Mouse (Mus musculus) cerebellum, postnatal 14 days (tissue): Measurements from ENCODE around the gene Mad1l1.
A peak's percentile ranks its signal among the peaks of the same experiment; 100 is the strongest.

Experiments
- DNase-seq, 2 experiments: peaks; one replicate each; pipeline ENCODE4 v3.0.0; 2021; ENCODE audit warnings: mixed read lengths in 2 of 2

Gene Mad1l1

DNA sequence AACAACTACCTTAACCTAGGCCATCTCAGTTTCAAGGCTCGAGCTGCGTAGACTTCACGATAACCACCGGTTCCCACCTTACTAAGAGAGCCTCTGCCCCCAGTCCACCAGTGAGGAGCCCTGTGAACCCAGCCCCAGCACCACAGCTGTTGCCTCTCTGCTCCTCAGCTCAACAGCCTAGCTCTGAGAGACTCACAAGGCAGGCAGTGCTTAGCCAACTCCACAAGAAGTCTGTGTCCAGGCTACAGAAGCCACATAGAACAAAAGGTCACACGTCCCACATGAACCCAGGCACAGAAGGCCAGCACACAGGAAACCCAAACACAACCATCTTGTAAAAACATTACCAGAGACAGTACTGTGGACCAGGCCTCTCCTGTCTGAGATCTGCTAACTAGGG, 62.7 kb downstream of the Mad1l1 start:
- DNase-seq = no peak

- DNase-seq = no peak
Measured at GRCm38 (mm10) chr5:140258035-140258434, 63.3 kb downstream of the Mad1l1 start.

GRCm38 (mm10) chr5:140257439-140257838, 63.9 kb downstream of the Mad1l1 start:
- no peak for DNase-seq

DNA sequence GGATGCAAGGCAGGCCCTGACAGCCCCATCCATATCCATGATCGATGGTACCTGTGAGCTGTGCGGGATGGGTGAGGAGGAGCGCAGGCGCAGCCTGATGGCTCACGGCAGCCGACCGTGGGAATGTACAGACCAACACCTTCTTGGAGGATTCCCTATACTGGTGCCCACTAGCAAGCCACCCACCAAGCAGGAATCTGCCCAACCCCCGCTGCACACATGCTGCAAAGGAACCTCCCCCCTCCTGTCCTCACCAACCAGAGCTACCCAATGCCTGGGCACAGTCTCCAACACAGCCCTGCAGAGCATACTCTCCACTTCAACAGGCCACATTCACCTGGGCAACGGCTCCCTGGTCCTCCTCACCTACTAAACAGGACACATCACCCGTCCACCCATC, 64.7 kb downstream of the Mad1l1 start:
- no peak for DNase-seq

DNA sequence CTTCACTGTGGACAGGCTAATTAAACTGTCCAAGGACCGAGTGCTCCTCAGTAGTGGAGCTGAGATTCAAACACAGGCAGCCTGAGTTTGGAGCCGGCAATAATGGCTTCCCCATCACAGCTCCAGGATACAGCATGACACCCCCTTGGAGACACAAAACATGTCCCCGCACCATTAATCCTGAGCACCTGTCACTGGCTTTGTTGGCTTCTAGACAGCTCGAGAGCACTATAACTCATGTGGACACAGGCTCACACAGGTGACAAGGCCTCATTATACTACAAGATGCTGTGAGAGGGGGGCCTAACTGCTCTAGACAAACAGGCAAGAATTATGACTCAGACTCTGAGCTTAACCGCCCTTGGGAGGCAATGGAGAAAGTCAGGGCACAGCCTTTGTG, 66.1 kb downstream of the Mad1l1 start:
- no peak for DNase-seq

GRCm38 (mm10) chr5:140254656-140255055, 66.7 kb downstream of the Mad1l1 start:
- DNase-seq = peak; percentile 58 to 72

GRCm38 (mm10) chr5:140251989-140252388, 69.4 kb downstream of the Mad1l1 start:
- DNase-seq = peak; percentile 63 to 64

- peak in 1 of 2 experiments; percentile 29 for DNase-seq
Measured at GRCm38 (mm10) chr5:140250370-140250769, 71.0 kb downstream of the Mad1l1 start.

GRCm38 (mm10) chr5:140249359-140250062, 71.8 kb downstream of the Mad1l1 start:
- DNase-seq = no peak

GRCm38 (mm10) chr5:140248101-140248500, 73.3 kb downstream of the Mad1l1 start:
- no peak for DNase-seq

DNA sequence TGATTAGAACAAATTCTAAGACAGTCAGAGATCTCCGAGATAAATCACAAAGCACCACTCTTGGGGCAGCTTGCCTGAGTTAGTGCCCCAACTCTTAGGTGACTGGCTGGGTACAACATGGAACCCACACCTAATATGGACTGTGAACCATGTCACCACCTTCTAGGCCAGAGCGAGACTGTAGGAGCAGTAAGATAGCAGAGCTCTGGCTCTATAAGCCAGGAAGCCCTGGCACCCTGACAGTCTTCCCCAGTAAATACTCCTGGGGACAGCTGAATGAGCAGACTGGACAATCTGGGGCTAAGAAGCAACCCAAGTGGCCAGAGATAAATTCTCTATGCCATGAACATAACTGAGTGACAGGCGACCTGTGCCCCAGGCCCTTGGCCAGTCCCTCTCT, 81.1 kb downstream of the Mad1l1 start:
- no peak for DNase-seq

GRCm38 (mm10) chr5:140238880-140239279, 82.5 kb downstream of the Mad1l1 start:
- no peak for DNase-seq

DNA sequence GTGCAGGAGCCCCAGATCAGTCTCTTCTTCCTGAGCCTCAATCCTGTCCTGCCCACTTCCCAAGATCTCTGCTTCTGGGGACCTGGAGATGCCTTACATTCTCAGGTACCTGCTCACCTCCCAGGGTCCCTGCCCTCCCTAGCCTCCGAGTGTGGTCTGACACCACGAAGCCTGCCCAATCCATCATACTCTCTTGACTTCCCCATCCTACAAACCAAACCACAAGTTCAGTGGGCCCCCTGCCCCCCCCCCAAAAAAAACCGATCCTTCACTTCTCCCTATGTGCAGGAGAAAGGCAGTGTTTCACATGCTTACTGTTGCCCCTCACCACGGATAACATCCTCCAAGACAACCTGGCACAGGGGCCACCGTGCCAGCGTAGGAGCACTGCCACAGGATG, 90.5 kb downstream of the Mad1l1 start:
- no peak for DNase-seq

- no peak for DNase-seq
Measured at GRCm38 (mm10) chr5:140228306-140228705, 93.0 kb downstream of the Mad1l1 start.

GRCm38 (mm10) chr5:140226871-140227270, 94.5 kb downstream of the Mad1l1 start:
- no peak for DNase-seq

DNA sequence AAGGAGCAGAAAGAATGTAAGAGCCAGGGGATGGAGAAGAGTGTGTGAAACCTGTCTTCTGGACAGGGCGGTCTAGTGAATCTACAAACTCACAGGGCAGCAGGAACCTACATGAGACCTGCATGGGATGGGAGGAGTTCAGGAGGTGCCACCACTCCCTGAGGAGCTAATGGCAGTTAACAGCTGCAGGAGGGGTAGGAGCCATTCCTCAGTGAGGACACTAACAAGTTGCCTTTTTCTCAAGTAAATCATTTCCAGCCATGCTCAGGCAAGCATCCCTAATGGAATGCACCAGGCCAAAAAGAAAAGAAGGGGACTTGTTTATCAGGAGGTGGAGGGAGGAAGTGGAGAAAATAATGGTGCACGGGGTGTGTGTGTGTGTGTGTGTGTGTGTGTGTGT, 95.5 kb downstream of the Mad1l1 start:
- DNase-seq = no peak

DNA sequence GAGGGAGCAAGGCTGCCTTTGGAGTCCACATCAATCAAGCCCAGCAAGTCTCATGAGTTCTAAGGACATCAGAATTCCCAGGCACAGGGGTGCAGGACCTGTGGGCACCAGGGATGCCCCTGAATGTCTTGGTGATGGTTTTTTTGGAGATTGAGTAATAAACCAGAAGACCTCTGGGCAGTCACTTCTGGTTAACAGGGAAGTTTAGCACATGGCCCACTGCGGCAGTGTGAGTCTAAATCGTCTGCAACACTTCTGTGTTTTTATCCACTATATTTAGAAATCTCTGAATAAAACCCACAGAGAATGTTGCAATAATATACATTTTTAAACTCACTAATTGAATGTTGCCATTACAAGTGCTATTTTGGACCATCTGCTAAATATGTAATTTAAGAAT, 96.2 kb downstream of the Mad1l1 start:
- DNase-seq = no peak

DNA sequence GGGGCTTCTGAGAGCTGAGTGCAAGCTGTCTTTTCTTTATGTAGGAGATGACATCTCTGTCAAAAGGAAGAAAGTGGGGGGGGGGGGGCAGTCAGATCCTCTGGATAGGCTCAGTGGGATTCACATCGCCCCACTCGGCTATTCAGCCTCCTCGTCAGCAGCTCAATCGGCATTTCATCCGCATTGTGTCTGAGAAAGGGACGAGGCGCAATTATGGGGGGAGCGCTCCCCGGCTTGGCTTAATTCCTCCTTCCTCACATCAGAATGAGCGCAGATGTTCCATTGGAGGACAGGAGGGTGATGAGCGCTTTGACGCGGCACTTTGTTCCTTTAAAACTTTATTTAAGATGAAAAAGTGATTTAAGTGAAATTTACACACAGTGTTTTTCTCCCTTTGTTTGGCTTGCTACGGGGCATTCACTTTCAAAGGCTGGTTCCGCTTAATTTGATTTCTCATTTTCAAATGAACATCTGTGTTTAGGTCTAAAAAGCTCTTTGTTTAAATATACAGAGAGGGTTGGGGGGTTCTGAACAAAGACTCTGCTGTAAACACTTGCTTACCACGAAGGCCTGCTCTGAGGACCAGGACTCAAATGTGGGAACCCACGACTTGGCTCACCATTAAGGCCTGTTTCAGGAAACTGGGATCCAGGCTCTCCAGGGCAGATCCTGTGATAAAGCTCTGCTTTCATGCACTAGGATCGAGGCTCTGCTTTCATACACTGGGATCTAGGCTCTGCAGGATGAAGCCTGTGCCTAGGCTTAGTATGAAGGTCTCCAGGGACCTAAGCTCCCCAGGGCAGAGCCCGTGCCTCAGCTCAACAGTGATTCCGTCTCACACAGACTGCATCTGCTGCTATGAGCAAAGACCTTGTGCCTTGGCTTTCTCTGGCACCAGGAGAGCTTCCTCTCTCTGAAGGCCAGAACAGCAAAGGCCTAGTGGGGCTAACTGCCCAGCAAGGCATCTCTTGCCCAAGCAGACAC, 98.0 kb downstream of the Mad1l1 start:
- no peak for DNase-seq

- peak; percentile 37 to 64 for DNase-seq
Measured at GRCm38 (mm10) chr5:140221016-140221650, 100.2 kb downstream of the Mad1l1 start.

GRCm38 (mm10) chr5:140219252-140219651, 102.1 kb downstream of the Mad1l1 start:
- DNase-seq = no peak

- DNase-seq = peak; percentile 62 to 69
Measured at GRCm38 (mm10) chr5:140217900-140218299, 103.5 kb downstream of the Mad1l1 start.

- no peak for DNase-seq
Measured at GRCm38 (mm10) chr5:140217083-140217482, 104.3 kb downstream of the Mad1l1 start.

GRCm38 (mm10) chr5:140215471-140216087, 105.8 kb downstream of the Mad1l1 start:
- DNase-seq = no peak
